Mouse (Mus musculus) urinary bladder, postnatal 25 days (tissue): ENCODE measurements around the gene Ceacam2.
A peak's percentile ranks its signal among the peaks of the same experiment; 100 is the strongest.
"Not testable (repeated sequence)": the region's sequence is repeated elsewhere in the genome, so short reads cannot be mapped to it uniquely, and the experiment has no call there.

Experiments
- DNase-seq: peaks from one replicate; pipeline ENCODE4 v3.0.0; 2022; ENCODE audit warnings: low spot score

Gene Ceacam2

DNA sequence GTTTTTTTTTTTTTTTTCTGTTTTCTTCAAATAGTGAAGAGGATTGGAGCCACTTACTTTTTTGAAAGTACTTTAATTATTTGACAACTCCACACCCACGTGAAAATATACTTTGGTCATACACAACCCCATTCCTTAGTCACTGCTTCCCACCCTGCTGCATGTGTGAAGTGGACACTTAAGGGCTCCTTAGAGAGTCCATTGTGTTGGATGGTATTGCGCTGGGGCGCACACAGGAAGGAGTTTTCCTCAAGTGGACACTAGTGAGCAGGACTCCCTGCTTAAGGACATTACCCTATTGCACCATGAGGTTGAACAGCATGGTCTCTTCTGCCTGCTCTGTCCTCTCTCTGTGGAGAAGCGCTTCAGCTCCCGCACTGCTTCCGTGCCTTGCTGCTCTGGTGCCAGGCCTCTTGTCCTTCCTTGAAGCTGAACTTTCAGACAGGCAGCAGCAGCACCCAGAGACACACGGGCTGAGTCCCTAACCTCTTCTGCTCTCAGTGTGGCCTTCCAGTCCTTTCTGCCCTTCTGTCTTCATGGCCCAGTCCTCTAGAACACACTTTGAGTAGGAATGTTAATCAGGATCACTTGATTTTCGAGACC lies 56.4 kb downstream of the Ceacam2 start:
- no peak for DNase-seq

DNA sequence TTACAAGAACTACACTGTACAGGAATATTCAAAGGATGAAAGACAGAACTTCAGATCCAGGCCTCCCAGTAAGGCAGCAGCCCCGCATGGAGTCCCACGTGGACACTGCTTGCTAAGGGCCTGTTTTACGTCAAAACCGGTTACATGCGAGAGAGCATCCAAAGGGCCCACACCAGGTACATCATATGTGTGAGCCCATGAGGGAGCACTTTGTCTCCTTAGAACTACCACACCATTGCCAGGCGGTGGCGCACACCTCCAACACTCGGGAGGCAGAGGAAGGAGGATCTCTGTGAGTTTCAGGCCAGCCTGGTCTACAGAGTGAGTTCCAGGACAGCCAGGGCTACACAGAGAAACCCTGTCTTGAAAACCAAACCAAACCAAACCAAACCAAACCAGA lies 58.9 kb downstream of the Ceacam2 start:
- not testable (repeated sequence) for DNase-seq

DNA sequence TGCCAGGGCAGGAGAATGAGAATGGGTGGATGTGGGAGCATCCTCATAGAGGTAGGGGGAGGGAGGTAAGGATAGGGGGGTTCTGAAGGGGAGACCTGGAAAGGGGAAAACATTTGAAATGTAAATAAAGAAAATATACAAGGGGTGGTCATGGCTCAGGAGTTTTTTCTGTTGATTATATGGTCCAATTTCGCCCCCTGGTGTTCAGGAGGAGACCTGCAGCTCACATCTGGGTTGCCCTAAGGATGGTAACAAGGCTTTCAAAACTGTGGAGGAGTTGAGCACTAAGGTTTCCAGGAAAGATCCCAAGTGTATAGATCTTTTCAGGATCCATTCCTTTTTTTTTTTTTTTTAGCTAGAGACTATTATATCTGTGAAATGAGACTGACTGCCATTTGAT lies 60.2 kb downstream of the Ceacam2 start:
- DNase-seq = peak; percentile 14

DNA sequence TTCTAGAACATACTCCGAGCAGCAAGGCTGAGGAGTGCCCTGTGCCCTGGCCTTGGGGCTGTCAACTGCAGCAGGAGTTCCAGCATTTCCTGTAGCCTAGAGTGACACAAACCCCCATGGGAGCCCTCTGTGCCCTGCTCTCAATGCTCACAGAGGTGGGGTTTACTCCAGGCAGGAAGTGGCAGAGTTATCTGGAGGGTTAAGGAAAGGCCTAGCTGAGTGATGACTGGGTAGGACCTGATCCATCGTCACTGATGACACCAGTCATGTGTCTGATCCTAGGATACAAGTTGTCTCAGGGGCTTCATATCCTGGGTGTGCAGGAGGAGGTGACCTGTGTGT lies 61.9 kb downstream of the Ceacam2 start:
- not testable (repeated sequence) for DNase-seq

DNA sequence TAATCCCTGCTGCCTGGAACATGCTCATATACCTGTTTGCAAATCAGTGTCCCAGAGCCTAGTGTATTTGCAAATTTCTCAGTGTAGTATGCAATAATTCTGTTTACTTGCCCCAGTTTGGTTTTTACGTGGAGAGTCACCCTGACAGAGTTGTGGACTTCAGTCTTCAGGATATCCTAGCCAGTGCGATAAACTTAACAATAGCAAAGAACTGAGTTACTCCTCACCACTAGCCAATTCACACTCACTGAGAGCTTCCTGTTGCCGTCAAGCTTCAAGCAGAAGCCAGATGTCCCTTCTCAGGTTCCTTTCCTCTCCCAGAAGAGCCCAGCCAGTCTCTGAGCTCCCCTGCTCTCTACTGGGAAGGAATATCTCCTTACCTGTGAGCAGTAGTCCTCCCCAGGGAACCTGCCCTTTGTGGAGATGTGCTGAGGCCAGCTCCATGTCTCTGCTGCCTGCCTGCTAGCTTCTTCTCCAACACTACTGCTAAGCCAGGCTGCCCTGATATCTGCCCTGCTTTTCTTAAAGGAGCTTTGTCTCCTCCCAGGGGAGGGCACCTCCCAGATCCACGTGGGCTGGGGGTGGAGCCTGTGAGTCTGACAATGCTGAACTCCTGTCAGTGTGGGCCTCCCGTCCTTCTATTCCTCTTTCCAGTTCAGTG lies 62.4 kb downstream of the Ceacam2 start, which contains the start of gene Ceacam1:
Gene Ceacam1, minus strand, starts transcription at position 513 of the 661 bp plus-strand sequence.
- DNase-seq = peak; percentile 21

DNA sequence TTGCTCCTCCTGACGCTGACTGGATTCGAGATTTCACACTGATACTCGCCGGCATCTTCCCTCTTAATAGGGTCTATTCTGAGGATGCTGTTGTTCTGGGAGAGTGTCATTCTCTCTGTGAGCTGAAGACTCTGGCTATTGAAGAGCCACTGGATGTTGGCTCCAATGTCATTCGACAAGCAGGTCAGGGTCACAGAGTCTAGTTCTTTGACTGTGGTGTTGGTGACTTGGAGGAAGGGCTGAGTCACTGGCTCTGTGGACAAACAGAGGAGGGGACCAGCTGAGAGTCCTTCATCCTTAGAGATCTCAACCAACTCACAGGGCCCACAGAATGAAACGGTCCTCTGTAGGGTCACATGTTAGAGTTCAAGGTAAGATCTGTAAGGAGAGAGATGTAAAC lies 67.8 kb downstream of the Ceacam2 start:
- DNase-seq = not testable (repeated sequence)
